Mouse (Mus musculus) testis, adult 2 months (tissue): ENCODE measurements around the gene Ttc7. TPM values are rescaled to one million over a fixed set of nuclear protein-coding genes. Genes with fewer than 3 reads are reported as not detected.

Experiments
- H3K27ac ChIP-seq: fragments of 200-500 bp; 2 replicates; pipeline ENCODE4 v1.5.1; 2012; ENCODE audit warnings: low read depth, low read length; ENCODE audit not compliant: control insufficient read depth, insufficient read depth
- H3K27me3 ChIP-seq: fragments of 200-500 bp; 2 replicates; pipeline ENCODE4 v1.6.1; 2012; ENCODE audit warnings: mild to moderate bottlenecking, low read length, moderate library complexity; ENCODE audit not compliant: control insufficient read depth, insufficient read depth
- H3K36me3 ChIP-seq: fragments of 200-500 bp; 2 replicates; pipeline ENCODE4 v1.6.1; 2012; ENCODE audit warnings: mild to moderate bottlenecking, low read length; ENCODE audit not compliant: control insufficient read depth, insufficient read depth
- H3K4me1 ChIP-seq: fragments of 200-500 bp; 2 replicates; pipeline ENCODE4 v1.6.1; 2012; ENCODE audit warnings: low read length; ENCODE audit not compliant: control insufficient read depth, insufficient read depth
- H3K4me3 ChIP-seq: fragments of 200-500 bp; 2 replicates; pipeline ENCODE4 v1.5.1; 2012; ENCODE audit warnings: low read depth, mild to moderate bottlenecking, low read length, moderate library complexity, mixed read lengths; ENCODE audit not compliant: control insufficient read depth
- CTCF ChIP-seq: fragments of 200-500 bp; IDR thresholded peaks from 2 replicates; pipeline ENCODE4 v1.5.1; 2012; ENCODE audit warnings: low read depth, mild to moderate bottlenecking, inconsistent platforms, low read length, moderate library complexity; ENCODE audit not compliant: control insufficient read depth, insufficient read depth, insufficient replicate concordance
- POLR2A ChIP-seq: fragments of 200-500 bp; IDR thresholded peaks from 2 replicates; pipeline ENCODE4 v1.6.1; 2012; ENCODE audit warnings: low read depth, mild to moderate bottlenecking, inconsistent platforms, low read length, moderate library complexity; ENCODE audit not compliant: control insufficient read depth
- polyA plus RNA-seq: library from polyadenylated mRNA; depleted of rRNA; stranded (reverse); fragments of >200 nt; gene quantifications from 2 replicates; pipeline ENCODE4 v1.2.3, GENCODE M21; 2012

Ttc7 gene
- polyA plus RNA-seq, 1 experiment = 71.5 TPM

DNA sequence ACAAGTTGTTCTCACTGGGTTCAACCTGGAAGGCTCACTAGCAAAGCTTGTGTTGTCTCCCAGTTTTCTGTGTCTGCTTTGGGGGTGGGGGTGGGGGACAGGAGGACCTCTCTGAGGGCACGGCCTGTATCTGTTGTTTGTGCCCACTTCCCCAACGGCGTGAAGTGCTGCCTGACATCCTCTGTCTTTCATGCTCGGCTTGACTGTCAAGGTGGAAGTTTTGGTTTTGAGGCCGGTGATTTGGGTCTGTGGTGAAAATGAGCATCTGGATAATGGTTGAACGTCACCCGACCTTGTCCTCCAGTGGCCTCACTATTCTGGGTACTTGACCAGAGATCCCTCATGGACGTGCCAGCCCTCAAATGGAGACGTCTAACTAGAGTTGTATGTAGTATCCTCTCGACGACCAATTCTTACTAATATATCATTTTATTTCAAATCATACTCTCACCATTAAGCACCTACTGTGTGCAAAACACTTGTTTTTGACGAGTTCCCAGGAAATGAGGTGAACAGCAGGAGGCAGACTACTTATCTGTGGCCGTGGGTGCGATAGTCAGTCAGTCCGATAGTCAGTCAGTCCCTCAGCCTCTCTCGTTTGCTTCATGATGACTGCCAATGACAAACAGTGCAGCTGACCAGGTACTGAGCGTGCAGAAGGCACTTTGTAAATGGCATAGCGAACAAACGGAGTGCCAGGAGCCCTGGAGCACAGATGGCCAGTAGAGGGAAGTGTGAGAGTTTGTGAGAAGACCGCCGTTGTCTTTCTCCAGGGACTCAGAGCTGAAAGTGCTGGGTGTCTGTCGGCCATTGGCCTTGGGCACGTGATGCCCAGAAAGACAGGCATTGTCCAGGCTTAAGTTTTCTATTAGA is 33.4 kb downstream of the Ttc7 start:
- H3K36me3 ChIP-seq = no peaks in the 10 kb centered on the region
- no peak overlapping the region for H3K4me3 ChIP-seq
- peaks cover 3% of the 10 kb centered on the region; the same call in 1 of the 2 replicates for H3K4me1 ChIP-seq
- no peak for TF ChIP-seq POLR2A
- TF ChIP-seq CTCF = no peak
- peak overlapping the region; percentile 10; the same call in 1 of the 2 replicates for H3K27ac ChIP-seq
- no peaks in the 10 kb centered on the region for H3K27me3 ChIP-seq

DNA sequence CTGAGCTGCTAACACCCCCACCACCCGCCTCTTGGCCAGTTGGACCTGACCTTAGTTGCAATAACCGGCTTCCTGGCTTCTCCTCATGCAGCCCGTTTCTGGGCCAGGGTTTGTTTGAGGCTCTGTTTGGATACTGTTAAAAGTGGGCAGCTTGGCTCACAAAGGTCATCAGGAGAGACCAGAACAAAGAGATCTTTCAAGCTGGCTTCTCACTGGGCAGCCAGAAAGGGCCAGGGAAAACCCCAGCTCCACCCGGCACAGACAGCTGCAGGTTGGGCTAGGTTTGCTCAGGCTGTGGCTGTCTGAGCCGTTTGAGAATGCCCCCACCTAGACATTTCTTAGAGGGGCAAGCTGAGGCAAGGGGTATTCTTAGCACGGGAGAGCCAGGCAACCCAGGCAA is 34.6 kb downstream of the Ttc7 start:
- Histone ChIP-seq H3K4me3 (no peak overlapping the region), H3K27me3 (no peaks in the 10 kb centered on the region), H3K4me1 (peaks cover 3% of the 10 kb centered on the region; the same call in 1 of the 2 replicates), H3K27ac (no peak overlapping the region; the same call in 1 of the 2 replicates), H3K36me3 (no peaks in the 10 kb centered on the region)
- no peak for TF ChIP-seq CTCF
- no peak for TF ChIP-seq POLR2A

DNA sequence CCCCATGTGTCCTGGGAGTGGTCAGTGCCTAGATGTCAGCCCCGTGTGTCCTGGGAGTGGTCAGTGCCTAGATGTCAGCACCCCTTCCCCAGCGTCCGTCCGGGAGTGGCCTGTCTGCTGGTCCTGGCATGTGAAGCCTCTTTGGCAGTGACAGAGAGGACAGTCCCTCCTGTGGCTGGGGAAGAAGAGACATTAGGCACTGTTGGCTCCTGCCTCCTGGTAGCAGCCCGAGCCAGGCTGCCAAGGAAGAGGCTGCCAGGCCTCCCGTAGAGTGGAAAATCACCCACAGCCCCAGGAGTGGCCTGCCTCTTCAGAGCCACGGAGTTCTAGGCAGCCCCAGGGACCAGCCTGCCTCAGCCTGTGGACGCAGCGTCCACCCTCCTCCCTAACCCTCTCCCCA is 35.3 kb downstream of the Ttc7 start:
- 0 out of 2 replicates have a peak overlapping the region, but pooled peaks have one; percentile 2 for H3K27ac ChIP-seq
- H3K4me1 ChIP-seq = peaks cover 3% of the 10 kb centered on the region; the same call in 1 of the 2 replicates
- TF ChIP-seq CTCF (no peak), POLR2A (no peak)
- H3K4me3 ChIP-seq = no peak overlapping the region
- H3K36me3 ChIP-seq = no peaks in the 10 kb centered on the region
- no peaks in the 10 kb centered on the region for H3K27me3 ChIP-seq

DNA sequence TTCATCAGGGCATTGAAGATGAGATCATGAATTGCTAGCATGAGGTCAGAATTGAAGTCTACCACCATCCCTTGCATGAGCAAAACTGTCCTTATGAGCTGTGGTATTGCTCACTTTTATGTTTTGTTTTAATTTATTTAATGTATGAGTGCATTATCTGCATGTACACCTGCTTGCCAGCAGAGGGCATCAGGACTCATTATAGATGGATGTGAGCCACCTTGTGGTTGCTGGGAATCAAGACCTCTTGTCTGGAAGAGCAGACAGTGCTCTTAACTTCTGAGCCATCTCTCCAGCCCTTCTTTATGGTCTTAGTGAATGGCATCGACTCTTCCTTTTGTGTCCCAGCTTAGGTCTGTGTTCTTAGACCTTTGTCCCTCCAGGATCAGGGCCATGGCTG is 39.0 kb downstream of the Ttc7 start:
- no peak overlapping the region for H3K27ac ChIP-seq
- no peaks in the 10 kb centered on the region for H3K27me3 ChIP-seq
- H3K4me3 ChIP-seq = no peak overlapping the region
- no peaks in the 10 kb centered on the region; the same call in 1 of the 2 replicates for H3K4me1 ChIP-seq
- H3K36me3 ChIP-seq = no peaks in the 10 kb centered on the region
- TF ChIP-seq POLR2A = no peak
- TF ChIP-seq CTCF = no peak

DNA sequence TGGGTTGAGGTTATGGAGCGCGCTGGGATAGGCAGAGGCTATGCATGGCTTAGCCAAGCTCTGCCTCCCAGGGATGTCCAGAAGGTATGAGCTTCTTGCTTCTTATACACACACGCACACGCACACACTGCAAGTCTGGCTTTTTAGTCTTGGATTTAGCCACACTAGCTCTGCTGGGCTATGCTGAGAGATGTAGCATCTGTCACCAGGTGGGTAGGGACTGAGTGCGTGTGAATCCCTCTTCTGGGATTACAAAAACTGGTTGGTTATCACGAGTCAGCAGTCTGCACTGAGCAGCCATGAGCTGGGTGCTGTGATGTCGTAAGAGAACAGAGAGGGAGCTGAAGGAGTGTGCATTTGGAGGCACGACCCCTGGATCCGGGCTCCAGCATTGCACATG is 40.5 kb downstream of the Ttc7 start:
- no peak overlapping the region for H3K27ac ChIP-seq
- H3K4me1 ChIP-seq = peaks cover 2% of the 10 kb centered on the region; the same call in 1 of the 2 replicates
- no peak overlapping the region for H3K4me3 ChIP-seq
- no peaks in the 10 kb centered on the region for H3K27me3 ChIP-seq
- H3K36me3 ChIP-seq = no peaks in the 10 kb centered on the region
- TF ChIP-seq CTCF = no peak
- TF ChIP-seq POLR2A = no peak

DNA sequence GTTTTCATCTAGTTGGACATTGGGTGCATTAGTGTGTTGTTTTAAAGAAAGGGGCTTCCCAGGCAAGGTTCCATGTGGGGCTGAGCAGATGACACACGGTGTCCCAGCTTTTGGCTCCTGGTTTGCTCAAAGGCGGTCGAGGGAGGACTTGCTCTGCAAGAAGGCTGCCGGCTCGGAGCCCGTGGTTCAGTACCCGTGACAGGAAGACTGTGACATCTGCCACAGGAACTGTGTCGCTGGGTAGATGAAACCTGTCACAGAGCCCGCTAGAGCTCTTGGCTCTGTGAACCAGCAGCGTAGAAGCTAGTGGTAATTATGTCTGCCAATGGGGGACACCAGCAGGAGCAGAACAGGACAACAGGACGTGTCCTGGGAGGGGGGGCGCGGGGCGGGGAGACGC is 42.8 kb downstream of the Ttc7 start:
- Histone ChIP-seq H3K4me3 (no peak overlapping the region), H3K27ac (no peak overlapping the region), H3K27me3 (no peaks in the 10 kb centered on the region), H3K4me1 (peaks cover 4% of the 10 kb centered on the region), H3K36me3 (no peaks in the 10 kb centered on the region)
- TF ChIP-seq POLR2A = no peak
- TF ChIP-seq CTCF = no peak

DNA sequence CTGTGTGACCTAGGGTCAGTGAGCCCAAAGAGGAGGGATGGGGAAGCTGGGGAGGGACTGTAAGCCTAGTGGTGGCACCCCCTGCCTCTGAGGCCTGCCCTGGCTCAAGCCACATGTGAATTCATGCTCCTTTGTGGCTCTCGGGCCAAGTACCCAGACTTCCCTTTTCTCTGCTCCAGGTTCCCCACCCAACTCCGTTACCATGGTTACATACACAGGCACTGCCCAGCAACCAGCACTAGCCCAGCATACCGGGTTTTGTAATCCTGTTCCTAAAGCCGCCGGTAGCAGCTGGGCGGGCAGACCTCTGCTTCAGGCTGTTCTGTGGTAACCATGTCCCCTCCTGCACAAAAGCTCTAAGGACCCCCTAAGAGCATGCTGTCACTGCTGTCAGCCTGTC is 44.3 kb downstream of the Ttc7 start:
- no peaks in the 10 kb centered on the region for H3K27me3 ChIP-seq
- no peak for TF ChIP-seq POLR2A
- TF ChIP-seq CTCF = no peak
- H3K4me1 ChIP-seq = peaks cover 16% of the 10 kb centered on the region
- peak overlapping the region; percentile 6 for H3K4me3 ChIP-seq
- no peaks in the 10 kb centered on the region for H3K36me3 ChIP-seq
- no peak overlapping the region for H3K27ac ChIP-seq
